In the genomic region with DNA sequence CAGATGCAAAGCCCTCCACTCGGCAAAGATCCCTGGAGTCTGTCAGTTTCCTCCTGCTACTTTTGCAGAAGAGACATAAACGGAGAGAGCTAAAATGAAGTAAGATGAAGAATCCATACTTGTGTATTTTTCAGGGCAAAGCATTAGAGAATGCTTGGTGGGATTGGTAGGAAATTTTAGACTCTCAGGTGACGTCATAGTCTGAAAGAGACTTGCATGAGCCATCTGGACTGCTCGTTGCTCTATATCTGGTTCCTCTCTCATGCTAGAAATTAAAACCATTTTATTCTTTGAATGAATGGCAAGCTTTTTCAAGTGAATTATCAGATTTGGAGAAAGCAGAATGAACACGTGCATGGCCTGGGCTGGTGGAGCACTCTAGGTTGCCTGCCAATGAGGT, we compare ENCODE assay signal across 21 mouse cellular contexts.
DNase-seq lines count a peak whose midpoint lies in the region; ATAC-seq and TF ChIP-seq lines count a peak whose summit lies in the region.
"Had no signal": no experiment of that assay in that cellular context is flagged by ENCODE, and none has a peak within 500 bp of the region (broad histone marks: within the 10 kb centered on the region; RNA-seq: fewer than 3 reads in every experiment).

No protein-coding gene starts in this region.

- WGBS in embryonic facial prominence, embryonic 14.5 days: 44% methylated on average over 5 of the region's 5 CpGs
- 75% methylated on average over 5 of the region's 5 CpGs for WGBS in embryonic facial prominence, embryonic 10.5 days
- WGBS in limb, embryonic 13.5 days: 53% methylated on average over 5 of the region's 5 CpGs
- 74% methylated on average over 5 of the region's 5 CpGs for WGBS in kidney, embryonic 15.5 days

- no peak overlapping the region for H3K9ac ChIP-seq in embryonic facial prominence, embryonic 14.5 days (ENCODE audit: low read depth, low read length)
- H3K9ac ChIP-seq in limb, embryonic 13.5 days: no peak overlapping the region
- H3K9ac ChIP-seq in kidney, embryonic 15.5 days: no peak overlapping the region
- H3K9ac ChIP-seq: forebrain, embryonic 12.5 days; heart, embryonic 12.5 days; hindbrain, embryonic 12.5 days had no signal

- H3K4me3 ChIP-seq in embryonic facial prominence, embryonic 14.5 days (ENCODE audit: low read depth, low read length): no peak overlapping the region
- no peak overlapping the region for H3K4me3 ChIP-seq in embryonic facial prominence, embryonic 10.5 days
- no peak overlapping the region for H3K4me3 ChIP-seq in left cerebral cortex, adult 2 months
- no peak overlapping the region for H3K4me3 ChIP-seq in limb, embryonic 13.5 days
- no peak overlapping the region for H3K4me3 ChIP-seq in kidney, embryonic 15.5 days (replicated peaks)
- H3K4me3 ChIP-seq: forebrain, embryonic 12.5 days; heart, embryonic 12.5 days; hindbrain, embryonic 12.5 days had no signal

- intact Hi-C loops in left cerebral cortex, adult 2 months (cut with DNase I): loop anchor here (2.0 kb wide), 1 partner anchor 29 kb away; no protein-coding TSS in a partner anchor

- peaks cover 11% of the 10 kb centered on the region for H3K9me3 ChIP-seq in embryonic facial prominence, embryonic 14.5 days (ENCODE audit: control insufficient read depth, low read length)
- H3K9me3 ChIP-seq in embryonic facial prominence, embryonic 10.5 days: peaks cover 8% of the 10 kb centered on the region
- H3K9me3 ChIP-seq in limb, embryonic 13.5 days: peaks cover 12% of the 10 kb centered on the region
- H3K9me3 ChIP-seq in kidney, embryonic 15.5 days (replicated peaks): peaks cover 5% of the 10 kb centered on the region; the same call in 1 of the 2 replicates

- no peaks in the 10 kb centered on the region for H3K27me3 ChIP-seq in embryonic facial prominence, embryonic 14.5 days (replicated peaks; ENCODE audit: control insufficient read depth, insufficient read depth, low read length)
- no peaks in the 10 kb centered on the region for H3K27me3 ChIP-seq in embryonic facial prominence, embryonic 10.5 days (replicated peaks; ENCODE audit: low read depth, poor library complexity, severe bottlenecking)
- no peaks in the 10 kb centered on the region for H3K27me3 ChIP-seq in limb, embryonic 13.5 days
- no peaks in the 10 kb centered on the region for H3K27me3 ChIP-seq in kidney, embryonic 15.5 days
- H3K27me3 ChIP-seq: forebrain, embryonic 12.5 days; heart, embryonic 12.5 days; hindbrain, embryonic 12.5 days had no signal

- peak overlapping the region; percentile 48 for H3K27ac ChIP-seq in embryonic facial prominence, embryonic 14.5 days (replicated peaks; ENCODE audit: low read depth, low read length)
- no peak overlapping the region for H3K27ac ChIP-seq in embryonic facial prominence, embryonic 10.5 days (replicated peaks)
- H3K27ac ChIP-seq in left cerebral cortex, adult 2 months: peak overlapping the region; percentile 63; the same call in 1 of the 2 replicates
- H3K27ac ChIP-seq in limb, embryonic 13.5 days: peak overlapping the region; percentile 56; the same call in 1 of the 2 replicates
- no peak overlapping the region for H3K27ac ChIP-seq in kidney, embryonic 15.5 days
- H3K27ac ChIP-seq: forebrain, embryonic 12.5 days; hindbrain, embryonic 12.5 days had no signal

- H3K4me2 ChIP-seq in embryonic facial prominence, embryonic 14.5 days (ENCODE audit: low read depth, low read length): no peak overlapping the region
- H3K4me2 ChIP-seq in limb, embryonic 13.5 days (replicated peaks): no peak overlapping the region
- H3K4me2 ChIP-seq in kidney, embryonic 15.5 days: no peak overlapping the region
- H3K4me2 ChIP-seq: forebrain, embryonic 12.5 days; heart, embryonic 12.5 days; hindbrain, embryonic 12.5 days had no signal

- H3K36me3 ChIP-seq in embryonic facial prominence, embryonic 14.5 days (ENCODE audit: control insufficient read depth, insufficient read depth, low read length): no peaks in the 10 kb centered on the region
- H3K36me3 ChIP-seq in embryonic facial prominence, embryonic 10.5 days (replicated peaks): no peaks in the 10 kb centered on the region
- no peaks in the 10 kb centered on the region for H3K36me3 ChIP-seq in limb, embryonic 13.5 days
- no peaks in the 10 kb centered on the region for H3K36me3 ChIP-seq in kidney, embryonic 15.5 days
- H3K36me3 ChIP-seq: forebrain, embryonic 12.5 days; hindbrain, embryonic 12.5 days had no signal

- no peaks in the 10 kb centered on the region for H3K4me1 ChIP-seq in embryonic facial prominence, embryonic 14.5 days (ENCODE audit: control insufficient read depth, insufficient read depth, low read length)
- no peaks in the 10 kb centered on the region for H3K4me1 ChIP-seq in embryonic facial prominence, embryonic 10.5 days
- H3K4me1 ChIP-seq in limb, embryonic 13.5 days: 0 out of 2 replicates have a peak, but pooled peaks cover 7% of the 10 kb centered on the region
- H3K4me1 ChIP-seq in kidney, embryonic 15.5 days: no peaks in the 10 kb centered on the region
- H3K4me1 ChIP-seq: forebrain, embryonic 12.5 days; hindbrain, embryonic 12.5 days had no signal

- DNase-seq in embryonic facial prominence, embryonic 14.5 days (ENCODE audit: low spot score): peak; percentile 32
- DNase-seq in embryonic facial prominence, embryonic 10.5 days (ENCODE audit: low spot score): no peak
- DNase-seq in left cerebral cortex, adult 2 months (ENCODE audit: extremely low spot score in 1 of 2, low spot score in 2 of 2): no peak
- no peak for DNase-seq in left cerebral cortex, adult 8-10 months (ENCODE audit: low spot score in 2 of 2)
- DNase-seq in brain, adult 2 months (ENCODE audit: low read depth, low spot score): peak; percentile 62
- DNase-seq in cerebellum, adult 11-12 months: no peak
- DNase-seq: adrenal gland, postnatal 10 days; cerebellum, adult 18-20 months; cerebellum, adult 9-11 months; cerebellum, postnatal 36 days; gastrocnemius, postnatal 10 days; heart, adult 18-20 months; heart, postnatal 4 days had no signal

- ATAC-seq in embryonic facial prominence, embryonic 14.5 days (ENCODE audit: low read depth): no peak
- no peak for ATAC-seq in limb, embryonic 13.5 days (ENCODE audit: low FRiP score, low read depth)
- no peak for ATAC-seq in kidney, embryonic 15.5 days (replicated peaks; ENCODE audit: low FRiP score)
- ATAC-seq: forebrain, embryonic 16.5 days; hindbrain, embryonic 16.5 days; inflammation-experienced regulatory T-cells, adult 6 months had no signal

- TF ChIP-seq CTCF in left cerebral cortex, adult 2 months (IDR thresholded peaks at IDR 0.05): no peak

Comparison
In these comparisons a context has a peak if more than half of its experiments do, and no peak if none do; other contexts are left out.
1. DNase-seq: peak in embryonic facial prominence, embryonic 14.5 days (single experiment) and brain, adult 2 months (single experiment); none in embryonic facial prominence, embryonic 10.5 days (single experiment), left cerebral cortex, adult 2 months (0 of 2), left cerebral cortex, adult 8-10 months (0 of 2) and cerebellum, adult 11-12 months (single experiment).
2. H3K27ac ChIP-seq: peak in embryonic facial prominence, embryonic 14.5 days (single experiment), left cerebral cortex, adult 2 months (single experiment) and limb, embryonic 13.5 days (single experiment); none in embryonic facial prominence, embryonic 10.5 days (single experiment) and kidney, embryonic 15.5 days (single experiment).